Mouse (Mus musculus) neural tube, embryonic 13.5 days (tissue): ENCODE measurements around the gene 4921509C19Rik. TPM values are rescaled to one million over a fixed set of nuclear protein-coding genes. Genes with fewer than 3 reads are reported as not detected.
"Not testable (repeated sequence)": the region's sequence is repeated elsewhere in the genome, so short reads cannot be mapped to it uniquely, and the experiment has no call there.

ENCODE experiments used
- ATAC-seq: fragments of 200-750 bp; cut with Nextera tagmentation; 2 replicates; pipeline ENCODE4 v1.8.0; 2017; ENCODE audit warnings: low read depth, mild to moderate bottlenecking, moderate TSS enrichment, moderate library complexity
- H3K27ac ChIP-seq: fragments of 300-500 bp; sonication (generic); replicated peaks from 2 replicates; pipeline ENCODE4 v1.5.1; 2015; ENCODE audit warnings: moderate library complexity, mild to moderate bottlenecking, inconsistent platforms
- H3K27me3 ChIP-seq: fragments of 300-500 bp; sonication (generic); 2 replicates; pipeline ENCODE4 v1.6.1; 2015; ENCODE audit warnings: mild to moderate bottlenecking, inconsistent platforms
- H3K36me3 ChIP-seq: fragments of 300-500 bp; sonication (generic); 2 replicates; pipeline ENCODE4 v1.6.1; 2015; ENCODE audit warnings: mild to moderate bottlenecking, inconsistent platforms
- H3K4me1 ChIP-seq: fragments of 300-500 bp; sonication (generic); replicated peaks from 2 replicates; pipeline ENCODE4 v1.6.1; 2015; ENCODE audit warnings: inconsistent platforms
- H3K4me2 ChIP-seq: fragments of 300-500 bp; sonication (generic); 2 replicates; pipeline ENCODE4 v1.6.1; 2015; ENCODE audit warnings: inconsistent platforms, mild to moderate bottlenecking, moderate library complexity
- H3K4me3 ChIP-seq: fragments of 300-500 bp; sonication (generic); 2 replicates; pipeline ENCODE4 v1.5.1; 2015; ENCODE audit warnings: mild to moderate bottlenecking, inconsistent platforms
- H3K9ac ChIP-seq: fragments of 300-500 bp; sonication (generic); 2 replicates; pipeline ENCODE4 v1.6.1; 2015; ENCODE audit warnings: moderate library complexity, mild to moderate bottlenecking, inconsistent platforms
- H3K9me3 ChIP-seq: fragments of 300-500 bp; sonication (generic); 2 replicates; pipeline ENCODE4 v1.6.1; 2016; ENCODE audit warnings: inconsistent platforms
- WGBS: fragments of 180-500 bp; shearing (Covaris S2); methylation state at CpG from one replicate; pipeline ENCODE4 v1.1.7; 2015; 5-methylcytosine and 5-hydroxymethylcytosine counted together
- polyA plus RNA-seq: library from polyadenylated mRNA; unstranded; fragments of >200 nt; fragmentation: Nextera tagmentation; extraction: Ambion mirVana; gene quantifications from 2 replicates; pipeline ENCODE4 v1.2.1, GENCODE M21; 2015

Gene 4921509C19Rik
- not detected in 2 replicates for polyA plus RNA-seq

GRCm38 (mm10) chr2:151476053-151476452 lies at the start of gene 4921509C19Rik:
TSS of gene 4921509C19Rik (minus strand) at chr2:151476153.
- not testable (repeated sequence) for H3K9me3 ChIP-seq, H3K4me3 ChIP-seq, ATAC-seq, H3K9ac ChIP-seq, H3K27ac ChIP-seq, H3K4me1 ChIP-seq, H3K4me2 ChIP-seq, H3K36me3 ChIP-seq, H3K27me3 ChIP-seq
- WGBS = 94% methylated on average over 5 of the region's 5 CpGs

- no peak for ATAC-seq
- Histone ChIP-seq H3K27ac (no peak overlapping the region), H3K9ac (no peak overlapping the region), H3K4me3 (no peak overlapping the region), H3K4me2 (no peak overlapping the region), H3K36me3 (peaks cover 16% of the 10 kb centered on the region), H3K4me1 (no peaks in the 10 kb centered on the region), H3K27me3 (no peaks in the 10 kb centered on the region), H3K9me3 (no peaks in the 10 kb centered on the region)
- whole genome bisulfite sequencing = 64% methylated on average over 2 of the region's 2 CpGs
Measured at GRCm38 (mm10) chr2:151525520-151525919, 49.6 kb upstream of the 4921509C19Rik start.

- WGBS = 75% methylated on average over 4 of the region's 4 CpGs
- H3K36me3 ChIP-seq = peaks cover 25% of the 10 kb centered on the region
- H3K9ac ChIP-seq = no peak overlapping the region
- H3K4me1 ChIP-seq = no peaks in the 10 kb centered on the region
- no peak for ATAC-seq
- no peak overlapping the region for H3K27ac ChIP-seq
- H3K27me3 ChIP-seq = no peaks in the 10 kb centered on the region
- H3K4me2 ChIP-seq = no peak overlapping the region
- no peak overlapping the region for H3K4me3 ChIP-seq
- no peaks in the 10 kb centered on the region for H3K9me3 ChIP-seq
Measured at GRCm38 (mm10) chr2:151524324-151525041, 48.5 kb upstream of the 4921509C19Rik start.

- no peak for ATAC-seq
- Histone ChIP-seq H3K36me3 (peaks cover 64% of the 10 kb centered on the region), H3K4me1 (no peaks in the 10 kb centered on the region), H3K9me3 (no peaks in the 10 kb centered on the region), H3K9ac (no peak overlapping the region), H3K4me2 (no peak overlapping the region), H3K4me3 (no peak overlapping the region), H3K27me3 (no peaks in the 10 kb centered on the region), H3K27ac (no peak overlapping the region)
- 92% methylated on average over 2 of the region's 2 CpGs for WGBS
Measured at GRCm38 (mm10) chr2:151519000-151519399, 43.0 kb upstream of the 4921509C19Rik start.

GRCm38 (mm10) chr2:151513525-151514285 lies 37.8 kb upstream of the 4921509C19Rik start:
- Histone ChIP-seq H3K4me2 (no peak overlapping the region), H3K9ac (no peak overlapping the region), H3K4me1 (no peaks in the 10 kb centered on the region), H3K27ac (no peak overlapping the region), H3K4me3 (no peak overlapping the region), H3K27me3 (no peaks in the 10 kb centered on the region), H3K9me3 (no peaks in the 10 kb centered on the region), H3K36me3 (peaks cover 85% of the 10 kb centered on the region)
- WGBS = 87% methylated on average over 3 of the region's 3 CpGs
- no peak for ATAC-seq

GRCm38 (mm10) chr2:151512199-151512598 lies 36.2 kb upstream of the 4921509C19Rik start:
- no peak overlapping the region for H3K4me3 ChIP-seq
- H3K9me3 ChIP-seq = no peaks in the 10 kb centered on the region
- peaks cover 98% of the 10 kb centered on the region for H3K36me3 ChIP-seq
- ATAC-seq = peak; percentile 57; the same call in 1 of the 2 replicates
- no peaks in the 10 kb centered on the region for H3K4me1 ChIP-seq
- H3K4me2 ChIP-seq = no peak overlapping the region
- H3K9ac ChIP-seq = no peak overlapping the region
- no peak overlapping the region for H3K27ac ChIP-seq
- H3K27me3 ChIP-seq = no peaks in the 10 kb centered on the region

- no peaks in the 10 kb centered on the region for H3K4me1 ChIP-seq
- H3K36me3 ChIP-seq = peaks cover 94% of the 10 kb centered on the region
- no peak overlapping the region for H3K27ac ChIP-seq
- no peak overlapping the region for H3K4me2 ChIP-seq
- H3K27me3 ChIP-seq = no peaks in the 10 kb centered on the region
- ATAC-seq = no peak
- H3K9ac ChIP-seq = no peak overlapping the region
- no peak overlapping the region for H3K4me3 ChIP-seq
- no peaks in the 10 kb centered on the region for H3K9me3 ChIP-seq
- 81% methylated on average over 4 of the region's 4 CpGs for WGBS
Measured at GRCm38 (mm10) chr2:151504226-151504625, 28.3 kb upstream of the 4921509C19Rik start.

- Histone ChIP-seq H3K36me3 (peaks cover 83% of the 10 kb centered on the region), H3K27ac (no peak overlapping the region), H3K4me1 (peaks cover 28% of the 10 kb centered on the region), H3K9me3 (no peaks in the 10 kb centered on the region), H3K9ac (no peak overlapping the region), H3K4me2 (no peak overlapping the region), H3K27me3 (no peaks in the 10 kb centered on the region), H3K4me3 (no peak overlapping the region)
- ATAC-seq = no peak
- WGBS = 96% methylated on average over 6 of the region's 6 CpGs
Measured at GRCm38 (mm10) chr2:151500442-151501007, 24.6 kb upstream of the 4921509C19Rik start.

GRCm38 (mm10) chr2:151498358-151498757 lies 22.4 kb upstream of the 4921509C19Rik start:
- no peaks in the 10 kb centered on the region for H3K27me3 ChIP-seq
- H3K27ac ChIP-seq = no peak overlapping the region
- H3K9ac ChIP-seq = no peak overlapping the region
- no peak overlapping the region for H3K4me3 ChIP-seq
- ATAC-seq = no peak
- WGBS = 53% methylated on average over 3 of the region's 3 CpGs
- H3K9me3 ChIP-seq = no peaks in the 10 kb centered on the region
- peaks cover 36% of the 10 kb centered on the region for H3K4me1 ChIP-seq
- peaks cover 64% of the 10 kb centered on the region for H3K36me3 ChIP-seq
- no peak overlapping the region for H3K4me2 ChIP-seq

- peaks cover 25% of the 10 kb centered on the region for H3K36me3 ChIP-seq
- peaks cover 36% of the 10 kb centered on the region for H3K4me1 ChIP-seq
- H3K4me2 ChIP-seq = peak within 1 kb of the TSS; percentile 86
- ATAC-seq = peak; percentile 100
- peak within 1 kb of the TSS; percentile 95 for H3K4me3 ChIP-seq
- H3K27ac ChIP-seq = peak within 1 kb of the TSS; percentile 76
- H3K9me3 ChIP-seq = no peaks in the 10 kb centered on the region
- peak within 1 kb of the TSS; percentile 93 for H3K9ac ChIP-seq
- WGBS = under 1% methylated on average over 71 of the region's 73 CpGs
- H3K27me3 ChIP-seq = peaks cover 10% of the 10 kb centered on the region
Measured at GRCm38 (mm10) chr2:151494035-151494803, 18.3 kb upstream of the 4921509C19Rik start, which contains the start of gene Nsfl1c. TSS of gene Nsfl1c (plus strand) at chr2:151494182.

GRCm38 (mm10) chr2:151486496-151486895 lies 10.5 kb upstream of the 4921509C19Rik start:
- Histone ChIP-seq H3K9me3 (no peaks in the 10 kb centered on the region), H3K36me3 (no peaks in the 10 kb centered on the region), H3K27me3 (peaks cover 10% of the 10 kb centered on the region), H3K27ac (no peak overlapping the region), H3K4me1 (no peaks in the 10 kb centered on the region), H3K4me2 (no peak overlapping the region), H3K4me3 (no peak overlapping the region), H3K9ac (no peak overlapping the region)
- no peak for ATAC-seq

- WGBS = 74% methylated on average over 4 of the region's 4 CpGs
- not testable (repeated sequence) for H3K4me1 ChIP-seq, H3K4me2 ChIP-seq, H3K9me3 ChIP-seq, H3K27ac ChIP-seq, H3K4me3 ChIP-seq, H3K36me3 ChIP-seq, H3K9ac ChIP-seq, H3K27me3 ChIP-seq, ATAC-seq
Measured at GRCm38 (mm10) chr2:151434971-151435370, 41.0 kb downstream of the 4921509C19Rik start.
